Mouse (Mus musculus): ENCODE data around the gene Nrxn1. TPM values are rescaled to one million over a fixed set of nuclear protein-coding genes. Genes with fewer than 3 reads are reported as not detected.

Nrxn1 gene
- polyA plus RNA-seq, 2 experiments = 6.3 to 12.2 TPM

- 2% methylated on average over 21 of the region's 21 CpGs for WGBS
- H3K27me3 ChIP-seq (ENCODE audit: control insufficient read depth, insufficient read depth, low read length) = no peaks in the 10 kb centered on the region
- H3K4me2 ChIP-seq (replicated peaks; ENCODE audit: low read depth, low read length, severe bottlenecking) = peak overlapping the region; percentile 27; the same call in 1 of the 2 replicates
- H3K4me1 ChIP-seq (ENCODE audit: control insufficient read depth, insufficient read depth, low read length) = no peaks in the 10 kb centered on the region
- H3K36me3 ChIP-seq (ENCODE audit: control insufficient read depth, insufficient read depth, low read length) = no peaks in the 10 kb centered on the region
- no peak overlapping the region for H3K9ac ChIP-seq (ENCODE audit: low read depth, low read length, severe bottlenecking)
- peak; percentile 91 for ATAC-seq (ENCODE audit: low FRiP score, low read depth)
- peak; percentile 73 for DNase-seq (ENCODE audit: low spot score)
- no peak overlapping the region for H3K27ac ChIP-seq (replicated peaks; ENCODE audit: low read depth, low read length)
- TF ChIP-seq POLR2A (IDR thresholded peaks at IDR 0.05; ENCODE audit: borderline replicate concordance, extremely low read depth, insufficient read depth, insufficient read length) = no peak
- H3K4me3 ChIP-seq (replicated peaks; ENCODE audit: low read length) = peak overlapping the region; percentile 14
- 0 out of 2 replicates have a peak, but pooled peaks cover 7% of the 10 kb centered on the region for H3K9me3 ChIP-seq (ENCODE audit: control insufficient read depth, low read length)
These were observed 340 bp downstream of the Nrxn1 start for GRCm38 (mm10) chr17:91092421-91093041.

GRCm38 (mm10) chr17:91090631-91091030 is 2.2 kb downstream of the Nrxn1 start:
- no peaks in the 10 kb centered on the region for H3K27me3 ChIP-seq (ENCODE audit: control insufficient read depth, insufficient read depth, low read length)
- H3K9me3 ChIP-seq (ENCODE audit: control insufficient read depth, low read length) = 0 out of 2 replicates have a peak, but pooled peaks cover 8% of the 10 kb centered on the region
- WGBS = 63% methylated on average over 1 of the region's 1 CpGs
- no peak overlapping the region for H3K4me3 ChIP-seq (replicated peaks; ENCODE audit: low read length)
- DNase-seq (ENCODE audit: low spot score) = no peak
- H3K36me3 ChIP-seq (ENCODE audit: control insufficient read depth, insufficient read depth, low read length) = no peaks in the 10 kb centered on the region
- TF ChIP-seq POLR2A (IDR thresholded peaks at IDR 0.05; ENCODE audit: borderline replicate concordance, extremely low read depth, insufficient read depth, insufficient read length) = no peak
- no peaks in the 10 kb centered on the region for H3K4me1 ChIP-seq (ENCODE audit: control insufficient read depth, insufficient read depth, low read length)
- no peak for ATAC-seq (ENCODE audit: low FRiP score, low read depth)
- no peak overlapping the region for H3K9ac ChIP-seq (ENCODE audit: low read depth, low read length, severe bottlenecking)
- no peak overlapping the region for H3K4me2 ChIP-seq (replicated peaks; ENCODE audit: low read depth, low read length, severe bottlenecking)
- H3K27ac ChIP-seq (replicated peaks; ENCODE audit: low read depth, low read length) = no peak overlapping the region

DNA sequence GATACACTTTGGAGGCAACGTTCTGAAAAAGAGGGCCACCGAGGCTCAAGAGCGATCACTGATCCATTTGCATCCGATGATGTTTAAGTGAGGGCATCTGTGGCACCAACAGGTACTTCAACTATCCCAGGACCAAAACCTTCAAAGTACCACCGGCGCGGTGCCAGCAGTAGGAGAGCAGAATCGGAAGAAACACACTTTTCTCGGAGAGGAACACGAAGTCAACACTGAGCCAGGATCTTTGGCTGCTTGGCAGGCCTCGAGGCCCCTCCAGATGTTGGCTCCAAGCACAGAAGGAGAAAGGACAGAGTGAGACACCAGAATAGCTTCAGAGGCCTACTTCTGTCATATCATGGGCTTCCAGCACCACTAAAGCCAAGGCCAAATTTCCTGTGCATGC is 3.9 kb downstream of the Nrxn1 start:
- Histone ChIP-seq H3K4me2 (replicated peaks; ENCODE audit: low read depth, low read length, severe bottlenecking) (no peak overlapping the region), H3K36me3 (ENCODE audit: control insufficient read depth, insufficient read depth, low read length) (no peaks in the 10 kb centered on the region), H3K27me3 (ENCODE audit: control insufficient read depth, insufficient read depth, low read length) (no peaks in the 10 kb centered on the region), H3K9ac (ENCODE audit: low read depth, low read length, severe bottlenecking) (no peak overlapping the region), H3K27ac (replicated peaks; ENCODE audit: low read depth, low read length) (no peak overlapping the region), H3K4me1 (ENCODE audit: control insufficient read depth, insufficient read depth, low read length) (no peaks in the 10 kb centered on the region), H3K4me3 (replicated peaks; ENCODE audit: low read length) (no peak overlapping the region), H3K9me3 (ENCODE audit: control insufficient read depth, low read length) (0 out of 2 replicates have a peak, but pooled peaks cover 8% of the 10 kb centered on the region)
- DNase-seq (ENCODE audit: low spot score) (no peak), ATAC-seq (ENCODE audit: low FRiP score, low read depth) (no peak)
- TF ChIP-seq POLR2A (IDR thresholded peaks at IDR 0.05; ENCODE audit: borderline replicate concordance, extremely low read depth, insufficient read depth, insufficient read length) = no peak
- WGBS = 78% methylated on average over 11 of the region's 11 CpGs

GRCm38 (mm10) chr17:91088037-91088715 is 4.7 kb downstream of the Nrxn1 start:
- no peaks in the 10 kb centered on the region for H3K4me1 ChIP-seq (ENCODE audit: control insufficient read depth, insufficient read depth, low read length)
- no peak overlapping the region for H3K4me2 ChIP-seq (replicated peaks; ENCODE audit: low read depth, low read length, severe bottlenecking)
- 69% methylated on average over 67 of the region's 82 CpGs for WGBS
- no peak overlapping the region for H3K27ac ChIP-seq (replicated peaks; ENCODE audit: low read depth, low read length)
- H3K4me3 ChIP-seq (replicated peaks; ENCODE audit: low read length) = no peak overlapping the region
- H3K27me3 ChIP-seq (ENCODE audit: control insufficient read depth, insufficient read depth, low read length) = no peaks in the 10 kb centered on the region
- TF ChIP-seq POLR2A (IDR thresholded peaks at IDR 0.05; ENCODE audit: borderline replicate concordance, extremely low read depth, insufficient read depth, insufficient read length) = no peak
- H3K9me3 ChIP-seq (ENCODE audit: control insufficient read depth, low read length) = 0 out of 2 replicates have a peak, but pooled peaks cover 8% of the 10 kb centered on the region
- ATAC-seq (ENCODE audit: low FRiP score, low read depth) = no peak
- H3K9ac ChIP-seq (ENCODE audit: low read depth, low read length, severe bottlenecking) = no peak overlapping the region
- H3K36me3 ChIP-seq (ENCODE audit: control insufficient read depth, insufficient read depth, low read length) = no peaks in the 10 kb centered on the region
- DNase-seq (ENCODE audit: low spot score) = no peak

DNA sequence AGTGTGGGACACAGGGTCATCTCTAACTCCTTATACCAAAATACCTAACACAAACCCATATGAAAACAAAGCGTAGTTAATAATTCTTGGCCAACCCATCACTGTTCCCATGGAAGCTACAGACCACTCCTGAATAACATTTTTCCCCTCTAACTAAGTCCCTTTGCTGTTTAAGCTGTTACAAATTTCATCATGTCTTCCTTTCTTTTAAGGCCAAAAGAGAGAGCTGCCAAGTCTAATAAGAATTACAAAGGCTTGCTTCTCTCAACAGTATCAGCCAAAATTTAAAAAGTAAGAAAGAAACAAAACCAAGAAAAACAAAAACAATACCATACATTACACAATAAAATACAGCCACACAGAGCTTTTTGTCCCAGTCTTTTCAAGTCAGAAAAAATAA is 6.5 kb downstream of the Nrxn1 start:
- Histone ChIP-seq H3K4me1 (ENCODE audit: control insufficient read depth, insufficient read depth, low read length) (no peaks in the 10 kb centered on the region), H3K4me2 (replicated peaks; ENCODE audit: low read depth, low read length, severe bottlenecking) (no peak overlapping the region), H3K27ac (replicated peaks; ENCODE audit: low read depth, low read length) (no peak overlapping the region), H3K27me3 (ENCODE audit: control insufficient read depth, insufficient read depth, low read length) (no peaks in the 10 kb centered on the region), H3K36me3 (ENCODE audit: control insufficient read depth, insufficient read depth, low read length) (no peaks in the 10 kb centered on the region), H3K4me3 (replicated peaks; ENCODE audit: low read length) (no peak overlapping the region), H3K9me3 (ENCODE audit: control insufficient read depth, low read length) (0 out of 2 replicates have a peak, but pooled peaks cover 8% of the 10 kb centered on the region), H3K9ac (ENCODE audit: low read depth, low read length, severe bottlenecking) (no peak overlapping the region)
- ATAC-seq (ENCODE audit: low FRiP score, low read depth) = no peak
- 92% methylated on average over 1 of the region's 1 CpGs for whole genome bisulfite sequencing
- no peak for DNase-seq (ENCODE audit: low spot score)
- TF ChIP-seq POLR2A (IDR thresholded peaks at IDR 0.05; ENCODE audit: borderline replicate concordance, extremely low read depth, insufficient read depth, insufficient read length) = no peak
